Comparison of ENCODE assay signal across 9 mouse cellular contexts in genomic region chr3:103771531-103772130, GRCm38 (mm10). TPM values are rescaled to one million over a fixed set of nuclear protein-coding genes. Genes with fewer than 3 reads are reported as not detected.
DNase-seq lines count a peak whose midpoint lies in the region; ATAC-seq and TF ChIP-seq lines count a peak whose summit lies in the region.
"Had no signal": no experiment of that assay in that cellular context is flagged by ENCODE, and none has a peak within 500 bp of the region (broad histone marks: within the 10 kb centered on the region; RNA-seq: fewer than 3 reads in every experiment).

No protein-coding gene starts in this region.

- no peak overlapping the region for H3K4me2 ChIP-seq in midbrain, postnatal 0 days (ENCODE audit: low read depth, low read length, poor library complexity, severe bottlenecking)
- H3K4me2 ChIP-seq in midbrain, embryonic 15.5 days = no peak overlapping the region
- H3K4me2 ChIP-seq in kidney, postnatal 0 days (ENCODE audit: low read length) = no peak overlapping the region

- no peak for TF ChIP-seq POLR2A in small intestine, adult 2 months (IDR thresholded peaks at IDR 0.05; ENCODE audit: low read depth, low read length)

- TF ChIP-seq CTCF in midbrain, postnatal 0 days (IDR thresholded peaks at IDR 0.05) = no peak
- no peak for TF ChIP-seq CTCF in kidney, postnatal 0 days (IDR thresholded peaks at IDR 0.05; ENCODE audit: low read depth)
- TF ChIP-seq CTCF in small intestine, adult 2 months (IDR thresholded peaks at IDR 0.05; ENCODE audit: extremely low read depth, insufficient read length, insufficient replicate concordance, low read depth, low read length) = no peak

- no peak overlapping the region for H3K4me3 ChIP-seq in midbrain, postnatal 0 days (ENCODE audit: low read depth, low read length)
- no peak overlapping the region for H3K4me3 ChIP-seq in midbrain, embryonic 15.5 days
- H3K4me3 ChIP-seq in kidney, postnatal 0 days (replicated peaks; ENCODE audit: low read depth, low read length) = no peak overlapping the region
- H3K4me3 ChIP-seq in small intestine, adult 2 months (ENCODE audit: low read depth, low read length) = no peak overlapping the region

- no peak overlapping the region for H3K9ac ChIP-seq in midbrain, postnatal 0 days (replicated peaks; ENCODE audit: low read length, poor library complexity, severe bottlenecking)
- no peak overlapping the region for H3K9ac ChIP-seq in midbrain, embryonic 15.5 days
- H3K9ac ChIP-seq in kidney, postnatal 0 days (ENCODE audit: low read depth, low read length) = no peak overlapping the region

- no peaks in the 10 kb centered on the region for H3K9me3 ChIP-seq in midbrain, postnatal 0 days (ENCODE audit: low read length)
- no peaks in the 10 kb centered on the region for H3K9me3 ChIP-seq in midbrain, embryonic 15.5 days
- H3K9me3 ChIP-seq in kidney, postnatal 0 days (replicated peaks; ENCODE audit: low read length) = no peaks in the 10 kb centered on the region

- 59% methylated on average over 9 of the region's 9 CpGs for WGBS in midbrain, postnatal 0 days
- 69% methylated on average over 9 of the region's 9 CpGs for WGBS in midbrain, embryonic 15.5 days
- WGBS in kidney, postnatal 0 days = 42% methylated on average over 9 of the region's 9 CpGs
- 58% methylated on average over 9 of the region's 9 CpGs for WGBS in small intestine, adult 2 months

- H3K27me3 ChIP-seq in midbrain, postnatal 0 days (ENCODE audit: insufficient read depth, low read length) = no peaks in the 10 kb centered on the region
- no peaks in the 10 kb centered on the region for H3K27me3 ChIP-seq in midbrain, embryonic 15.5 days (replicated peaks)
- no peaks in the 10 kb centered on the region for H3K27me3 ChIP-seq in kidney, postnatal 0 days (ENCODE audit: insufficient read depth, low read length)
- no peaks in the 10 kb centered on the region for H3K27me3 ChIP-seq in small intestine, adult 2 months (ENCODE audit: control insufficient read depth, insufficient read depth, low read length)

- peak; percentile 49 for DNase-seq in midbrain, postnatal 0 days (ENCODE audit: low spot score)
- DNase-seq in adrenal gland, postnatal 25 days = peak; percentile 76
- DNase-seq in gastrocnemius, postnatal 25 days = peak; percentile 72
- DNase-seq in kidney, postnatal 0 days (ENCODE audit: low spot score) = peak; percentile 63
- DNase-seq in retina, postnatal 1 day = no peak

- H3K36me3 ChIP-seq in midbrain, postnatal 0 days (ENCODE audit: insufficient read depth, low read length) = peaks cover 6% of the 10 kb centered on the region
- peaks cover 4% of the 10 kb centered on the region; the same call in 1 of the 2 replicates for H3K36me3 ChIP-seq in midbrain, embryonic 15.5 days (replicated peaks)
- 0 out of 2 replicates have a peak, but pooled peaks cover 9% of the 10 kb centered on the region for H3K36me3 ChIP-seq in kidney, postnatal 0 days (ENCODE audit: insufficient read depth, low read length)
- peaks cover 19% of the 10 kb centered on the region for H3K36me3 ChIP-seq in small intestine, adult 2 months (ENCODE audit: control insufficient read depth, insufficient read depth, low read length)

- no peak for ATAC-seq in midbrain, postnatal 0 days (ENCODE audit: low FRiP score)
- no peak for ATAC-seq in midbrain, embryonic 15.5 days (replicated peaks)
- ATAC-seq in kidney, postnatal 0 days (replicated peaks; ENCODE audit: low FRiP score, low read depth) = no peak
- ATAC-seq in inflammation-experienced regulatory T-cells, adult 6 months = no peak

- H3K27ac ChIP-seq in midbrain, postnatal 0 days (ENCODE audit: low read depth, low read length) = no peak overlapping the region
- H3K27ac ChIP-seq in midbrain, embryonic 15.5 days = no peak overlapping the region
- H3K27ac ChIP-seq in kidney, postnatal 0 days = peak overlapping the region; percentile 71
- peak overlapping the region; percentile 58; the same call in 1 of the 2 replicates for H3K27ac ChIP-seq in small intestine, adult 2 months (ENCODE audit: insufficient read depth, low read depth, low read length)

- no peaks in the 10 kb centered on the region for H3K4me1 ChIP-seq in midbrain, postnatal 0 days (ENCODE audit: insufficient read depth, low read length)
- H3K4me1 ChIP-seq in midbrain, embryonic 15.5 days = no peaks in the 10 kb centered on the region
- H3K4me1 ChIP-seq in kidney, postnatal 0 days (replicated peaks; ENCODE audit: insufficient read depth, low read length) = peaks cover 19% of the 10 kb centered on the region; the same call in 1 of the 2 replicates
- peaks cover 4% of the 10 kb centered on the region; the same call in 1 of the 2 replicates for H3K4me1 ChIP-seq in small intestine, adult 2 months (ENCODE audit: control insufficient read depth, insufficient read depth, insufficient read length, low read length)

RNA-seq across cellular contexts. Expression of gene Hipk1, which starts 19.7 kb away (rescaled TPM):
- total RNA-seq in midbrain, postnatal 0 days (2014; rRNA removed) = 59.8 and 77.2 TPM in 2 replicates
- 7.2 and 7.7 TPM in 2 replicates for polyA plus RNA-seq in midbrain, postnatal 0 days (2015; fragmentation: Nextera tagmentation; extraction: Ambion mirVana)
- 13.0 and 13.2 TPM in 2 replicates for polyA plus RNA-seq in midbrain, embryonic 15.5 days (2015; fragmentation: Nextera tagmentation; extraction: Ambion mirVana)
- 135 and 139 TPM in 2 replicates for total RNA-seq in adrenal gland, postnatal 25 days (2021)
- total RNA-seq in gastrocnemius, postnatal 25 days (2021) = 10 to 100 TPM; 53.5 to 56.8 TPM
- 9.8 and 10.2 TPM in 2 replicates for polyA plus RNA-seq in kidney, postnatal 0 days (2015; fragmentation: Nextera tagmentation; extraction: Ambion mirVana)
- 27.2 and 55.2 TPM in 2 replicates for polyA plus RNA-seq in small intestine, adult 2 months (2012; rRNA removed)
- polyA plus RNA-seq in inflammation-experienced regulatory T-cells, adult 6 months (2017; shearing (Covaris generic)) = 10 to 100 TPM; 28.8 to 71.0 (median 34.9) TPM

RNA-seq across cellular contexts. Expression of gene Gm10964, which starts 32.5 kb away (rescaled TPM):
- total RNA-seq in midbrain, postnatal 0 days (2014; rRNA removed) = not detected in 2 replicates
- not detected in 2 replicates for polyA plus RNA-seq in midbrain, postnatal 0 days (2015; fragmentation: Nextera tagmentation; extraction: Ambion mirVana)
- polyA plus RNA-seq in midbrain, embryonic 15.5 days (2015; fragmentation: Nextera tagmentation; extraction: Ambion mirVana) = not detected in 2 replicates
- total RNA-seq in adrenal gland, postnatal 25 days (2021) = not detected in 2 replicates
- not detected for total RNA-seq in gastrocnemius, postnatal 25 days (2021)
- polyA plus RNA-seq in kidney, postnatal 0 days (2015; fragmentation: Nextera tagmentation; extraction: Ambion mirVana) = not detected in 2 replicates
- not detected in 2 replicates for polyA plus RNA-seq in small intestine, adult 2 months (2012; rRNA removed)
- not detected for polyA plus RNA-seq in inflammation-experienced regulatory T-cells, adult 6 months (2017; shearing (Covaris generic))
- total RNA-seq: left cerebral cortex, postnatal 10 days had no signal

RNA-seq across cellular contexts. Expression of gene Olfml3, which starts 33.8 kb away (rescaled TPM):
- total RNA-seq in midbrain, postnatal 0 days (2014; rRNA removed) = 7.5 and 9.0 TPM in 2 replicates
- 7.0 and 8.9 TPM in 2 replicates for polyA plus RNA-seq in midbrain, postnatal 0 days (2015; fragmentation: Nextera tagmentation; extraction: Ambion mirVana)
- 4.8 and 6.5 TPM in 2 replicates for polyA plus RNA-seq in midbrain, embryonic 15.5 days (2015; fragmentation: Nextera tagmentation; extraction: Ambion mirVana)
- 6.9 and 9.0 TPM in 2 replicates for total RNA-seq in adrenal gland, postnatal 25 days (2021)
- total RNA-seq in gastrocnemius, postnatal 25 days (2021) = 1 to 10 TPM; 5.2 TPM
- polyA plus RNA-seq in kidney, postnatal 0 days (2015; fragmentation: Nextera tagmentation; extraction: Ambion mirVana) = 48.5 and 51.2 TPM in 2 replicates
- 4.0 and 5.7 TPM in 2 replicates for polyA plus RNA-seq in small intestine, adult 2 months (2012; rRNA removed)
- polyA plus RNA-seq in inflammation-experienced regulatory T-cells, adult 6 months (2017; shearing (Covaris generic)) = under 1 TPM; 0.20 to 0.93 (median 0.50) TPM

RNA-seq across cellular contexts. Expression of gene Dclre1b, which starts 37.6 kb away (rescaled TPM):
- 4.3 and 6.9 TPM in 2 replicates for total RNA-seq in midbrain, postnatal 0 days (2014; rRNA removed)
- polyA plus RNA-seq in midbrain, postnatal 0 days (2015; fragmentation: Nextera tagmentation; extraction: Ambion mirVana) = 16.2 and 17.5 TPM in 2 replicates
- polyA plus RNA-seq in midbrain, embryonic 15.5 days (2015; fragmentation: Nextera tagmentation; extraction: Ambion mirVana) = 20.4 and 24.1 TPM in 2 replicates
- 11.3 and 13.4 TPM in 2 replicates for total RNA-seq in adrenal gland, postnatal 25 days (2021)
- total RNA-seq in gastrocnemius, postnatal 25 days (2021) = 1 to 10 TPM; 2.8 to 5.0 TPM
- polyA plus RNA-seq in kidney, postnatal 0 days (2015; fragmentation: Nextera tagmentation; extraction: Ambion mirVana) = 23.1 and 27.1 TPM in 2 replicates
- polyA plus RNA-seq in small intestine, adult 2 months (2012; rRNA removed) = 5.2 and 5.3 TPM in 2 replicates
- 10 to 100 TPM; 16.5 to 23.8 (median 17.7) TPM for polyA plus RNA-seq in inflammation-experienced regulatory T-cells, adult 6 months (2017; shearing (Covaris generic))

RNA-seq across cellular contexts. Expression of gene Ap4b1, which starts 37.7 kb away (rescaled TPM):
- 27.9 and 28.2 TPM in 2 replicates for total RNA-seq in midbrain, postnatal 0 days (2014; rRNA removed)
- 16.2 and 18.2 TPM in 2 replicates for polyA plus RNA-seq in midbrain, postnatal 0 days (2015; fragmentation: Nextera tagmentation; extraction: Ambion mirVana)
- polyA plus RNA-seq in midbrain, embryonic 15.5 days (2015; fragmentation: Nextera tagmentation; extraction: Ambion mirVana) = 24.4 and 24.5 TPM in 2 replicates
- 19.6 and 23.5 TPM in 2 replicates for total RNA-seq in adrenal gland, postnatal 25 days (2021)
- total RNA-seq in gastrocnemius, postnatal 25 days (2021) = 10 to 100 TPM in 1 of 2 experiments, 1 to 10 TPM in 1; 7.0 to 11.5 TPM
- polyA plus RNA-seq in kidney, postnatal 0 days (2015; fragmentation: Nextera tagmentation; extraction: Ambion mirVana) = 15.9 and 16.3 TPM in 2 replicates
- polyA plus RNA-seq in small intestine, adult 2 months (2012; rRNA removed) = 3.8 and 9.4 TPM in 2 replicates
- polyA plus RNA-seq in inflammation-experienced regulatory T-cells, adult 6 months (2017; shearing (Covaris generic)) = 10 to 100 TPM; 16.5 to 21.5 (median 16.7) TPM

Comparison
In these comparisons a context has a peak if more than half of its experiments do, and no peak if none do; other contexts are left out.
1. H3K27ac ChIP-seq: peak in kidney, postnatal 0 days (single experiment) and small intestine, adult 2 months (single experiment); none in midbrain, postnatal 0 days (single experiment) and midbrain, embryonic 15.5 days (single experiment).